Mouse (Mus musculus) small intestine, adult 2 months (tissue): Measurements from ENCODE around the gene Grhl3. TPM values are rescaled to one million over a fixed set of nuclear protein-coding genes. Genes with fewer than 3 reads are reported as not detected.

ENCODE experiments used
- H3K27ac ChIP-seq: fragments of 200-500 bp; 2 replicates; pipeline ENCODE4 v1.5.1; 2012; ENCODE audit warnings: low read depth, low read length, control low read depth, inconsistent platforms; ENCODE audit not compliant: insufficient read depth
- H3K27me3 ChIP-seq: fragments of 200-500 bp; 2 replicates; pipeline ENCODE4 v1.6.1; 2012; ENCODE audit warnings: mild to moderate bottlenecking, moderate library complexity, low read length, inconsistent platforms; ENCODE audit not compliant: control insufficient read depth, insufficient read depth
- H3K36me3 ChIP-seq: fragments of 200-500 bp; 2 replicates; pipeline ENCODE4 v1.6.1; 2012; ENCODE audit warnings: mild to moderate bottlenecking, low read length, control low read depth, inconsistent platforms; ENCODE audit not compliant: control insufficient read depth, insufficient read depth
- H3K4me1 ChIP-seq: fragments of 200-500 bp; 2 replicates; pipeline ENCODE4 v1.6.1; 2012; ENCODE audit warnings: low read length, inconsistent platforms, mixed read lengths; ENCODE audit not compliant: control insufficient read depth, insufficient read depth, insufficient read length
- H3K4me3 ChIP-seq: fragments of 200-500 bp; 2 replicates; pipeline ENCODE4 v1.5.1; 2012; ENCODE audit warnings: low read depth, mild to moderate bottlenecking, control low read depth, inconsistent platforms, low read length, moderate library complexity
- CTCF ChIP-seq: fragments of 200-500 bp; IDR thresholded peaks from 2 replicates; pipeline ENCODE4 v1.5.1; 2012; ENCODE audit warnings: low read depth, mild to moderate bottlenecking, control low read depth, inconsistent platforms, low read length, moderate library complexity, mixed read lengths; ENCODE audit not compliant: insufficient replicate concordance, insufficient read length; ENCODE audit errors: extremely low read depth
- POLR2A ChIP-seq: fragments of 200-500 bp; IDR thresholded peaks from 2 replicates; pipeline ENCODE4 v1.6.1; 2012; ENCODE audit warnings: low read depth, mild to moderate bottlenecking, control low read depth, inconsistent platforms, low read length, moderate library complexity
- WGBS: fragments of 180-500 bp; shearing (Covaris S2); methylation state at CpG from one replicate; pipeline ENCODE4 v1.1.7; 2018; 5-methylcytosine and 5-hydroxymethylcytosine counted together
- polyA plus RNA-seq: library from polyadenylated mRNA; depleted of rRNA; stranded (reverse); fragments of >200 nt; gene quantifications from 2 replicates; pipeline ENCODE4 v1.2.3, GENCODE M21; 2012

Gene Grhl3
- polyA plus RNA-seq, 1 experiment = 0.19 TPM

GRCm38 (mm10) chr4:135567042-135567441 lies 6.4 kb downstream of the Grhl3 start:
- WGBS = 36% methylated on average over 11 of the region's 11 CpGs
- H3K27ac ChIP-seq = no peak overlapping the region
- TF ChIP-seq CTCF = no peak
- no peak for TF ChIP-seq POLR2A
- no peak overlapping the region for H3K4me3 ChIP-seq
- 0 out of 2 replicates have a peak, but pooled peaks cover 3% of the 10 kb centered on the region for H3K27me3 ChIP-seq
- H3K4me1 ChIP-seq = peaks cover 46% of the 10 kb centered on the region
- no peaks in the 10 kb centered on the region for H3K36me3 ChIP-seq

- H3K27me3 ChIP-seq = 0 out of 2 replicates have a peak, but pooled peaks cover 1% of the 10 kb centered on the region
- H3K4me1 ChIP-seq = peaks cover 45% of the 10 kb centered on the region
- no peak overlapping the region for H3K27ac ChIP-seq
- no peaks in the 10 kb centered on the region for H3K36me3 ChIP-seq
- no peak overlapping the region for H3K4me3 ChIP-seq
- no peak for TF ChIP-seq POLR2A
- no peak for TF ChIP-seq CTCF
- 15% methylated on average over 9 of the region's 9 CpGs for WGBS
Measured at GRCm38 (mm10) chr4:135565400-135565799, 8.0 kb downstream of the Grhl3 start.

DNA sequence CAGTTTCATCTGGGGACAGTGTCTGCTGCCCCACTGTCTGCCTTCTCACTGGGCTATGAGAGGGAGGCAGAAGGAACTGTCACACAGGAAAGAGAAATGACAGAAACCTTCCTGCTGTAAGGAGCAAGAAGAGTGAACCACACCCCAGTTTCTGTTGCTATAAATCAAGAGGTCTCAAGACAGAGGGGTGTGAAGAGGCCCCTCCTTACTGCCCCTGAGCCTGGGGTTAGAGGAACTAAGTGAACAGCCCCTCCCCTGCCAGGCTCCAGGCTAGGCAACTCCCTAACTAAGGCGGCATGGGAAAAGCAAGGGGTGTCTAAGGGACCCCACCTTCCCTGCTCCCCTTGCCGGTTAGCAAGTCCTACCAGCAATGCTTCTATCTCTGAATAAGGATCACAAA lies 9.6 kb downstream of the Grhl3 start:
- TF ChIP-seq CTCF (no peak), POLR2A (no peak)
- H3K27ac ChIP-seq = no peak overlapping the region
- peaks cover 36% of the 10 kb centered on the region for H3K4me1 ChIP-seq
- H3K36me3 ChIP-seq = no peaks in the 10 kb centered on the region
- 16% methylated on average over 2 of the region's 2 CpGs for WGBS
- no peaks in the 10 kb centered on the region for H3K27me3 ChIP-seq
- no peak overlapping the region for H3K4me3 ChIP-seq

- Histone ChIP-seq H3K4me1 (peaks cover 20% of the 10 kb centered on the region), H3K36me3 (no peaks in the 10 kb centered on the region), H3K27ac (no peak overlapping the region), H3K4me3 (no peak overlapping the region), H3K27me3 (no peaks in the 10 kb centered on the region)
- 60% methylated on average over 6 of the region's 6 CpGs for WGBS
- TF ChIP-seq POLR2A = no peak
- TF ChIP-seq CTCF = no peak
Measured at GRCm38 (mm10) chr4:135549323-135549722, 24.1 kb downstream of the Grhl3 start.

GRCm38 (mm10) chr4:135548521-135549077 lies 24.8 kb downstream of the Grhl3 start:
- no peak for TF ChIP-seq POLR2A
- no peak overlapping the region for H3K4me3 ChIP-seq
- H3K27me3 ChIP-seq = no peaks in the 10 kb centered on the region
- no peaks in the 10 kb centered on the region for H3K36me3 ChIP-seq
- no peak overlapping the region for H3K27ac ChIP-seq
- WGBS = 72% methylated on average over 9 of the region's 9 CpGs
- H3K4me1 ChIP-seq = peaks cover 20% of the 10 kb centered on the region

GRCm38 (mm10) chr4:135548108-135548507 lies 25.3 kb downstream of the Grhl3 start:
- H3K4me1 ChIP-seq = peaks cover 20% of the 10 kb centered on the region
- no peak overlapping the region for H3K4me3 ChIP-seq
- H3K27ac ChIP-seq = no peak overlapping the region
- no peak for TF ChIP-seq CTCF
- no peak for TF ChIP-seq POLR2A
- WGBS = 69% methylated on average over 7 of the region's 7 CpGs
- H3K27me3 ChIP-seq = no peaks in the 10 kb centered on the region
- no peaks in the 10 kb centered on the region for H3K36me3 ChIP-seq

DNA sequence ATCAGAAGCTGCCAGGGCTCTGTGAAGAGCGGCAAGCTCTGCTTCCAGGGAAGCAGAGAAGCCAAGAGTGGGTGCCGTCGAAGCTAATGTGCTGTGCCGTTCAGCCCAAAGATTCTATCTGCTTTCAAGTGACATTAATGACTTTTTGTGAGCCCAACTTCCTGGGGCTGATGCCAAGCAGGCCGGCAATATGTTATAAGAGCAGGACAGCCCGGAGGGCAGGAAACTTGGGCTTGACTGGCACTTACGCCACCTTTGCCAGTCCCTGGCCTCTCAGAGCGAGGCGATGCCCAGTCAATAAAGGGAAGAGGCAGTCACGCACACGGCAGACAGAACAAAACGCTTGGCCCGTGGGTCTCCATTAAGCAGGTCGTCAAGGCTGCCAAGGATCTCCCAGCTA lies 25.9 kb downstream of the Grhl3 start:
- Histone ChIP-seq H3K27ac (no peak overlapping the region), H3K4me3 (no peak overlapping the region), H3K4me1 (peaks cover 20% of the 10 kb centered on the region), H3K27me3 (no peaks in the 10 kb centered on the region), H3K36me3 (no peaks in the 10 kb centered on the region)
- TF ChIP-seq POLR2A (no peak), CTCF (no peak)
- 25% methylated on average over 14 of the region's 14 CpGs for WGBS

GRCm38 (mm10) chr4:135546793-135547192 lies 26.6 kb downstream of the Grhl3 start:
- Histone ChIP-seq H3K4me3 (no peak overlapping the region), H3K27me3 (no peaks in the 10 kb centered on the region), H3K36me3 (no peaks in the 10 kb centered on the region), H3K4me1 (peaks cover 20% of the 10 kb centered on the region), H3K27ac (no peak overlapping the region)
- 85% methylated on average over 4 of the region's 4 CpGs for WGBS
- TF ChIP-seq POLR2A (no peak; the same call in 1 of the 2 replicates), CTCF (no peak)
